Mouse (Mus musculus): ENCODE data around the gene Vmn2r78. TPM values are rescaled to one million over a fixed set of nuclear protein-coding genes. Genes with fewer than 3 reads are reported as not detected.
"Not testable (repeated sequence)": the region's sequence is repeated elsewhere in the genome, so short reads cannot be mapped to it uniquely, and the experiment has no call there.

Gene Vmn2r78
- not detected in 2 replicates for polyA plus RNA-seq (2015; fragmentation: Nextera tagmentation; extraction: Ambion mirVana)

- not testable (repeated sequence) for H3K27me3 ChIP-seq; H3K9me3 ChIP-seq; H3K27ac ChIP-seq; ATAC-seq (ENCODE audit: borderline replicate concordance, extremely low read depth, low FRiP score, low TSS enrichment); H3K36me3 ChIP-seq; H3K4me2 ChIP-seq; H3K9ac ChIP-seq; H3K4me1 ChIP-seq; H3K4me3 ChIP-seq
- 79% methylated on average over 2 of the region's 2 CpGs for WGBS
Observed at GRCm38 (mm10) chr7:86914794-86915193, at the start of gene Vmn2r78. Vmn2r78 (plus strand) TSS chr7:86915094.

- Histone ChIP-seq H3K4me1 (no peaks in the 10 kb centered on the region), H3K9me3 (no peaks in the 10 kb centered on the region), H3K27me3 (no peaks in the 10 kb centered on the region), H3K4me3 (no peak overlapping the region), H3K4me2 (no peak overlapping the region), H3K36me3 (no peaks in the 10 kb centered on the region), H3K9ac (no peak overlapping the region), H3K27ac (no peak overlapping the region)
- no peak for ATAC-seq (ENCODE audit: borderline replicate concordance, extremely low read depth, low FRiP score, low TSS enrichment)
- 75% methylated on average over 4 of the region's 4 CpGs for WGBS
Observed at GRCm38 (mm10) chr7:86889470-86890469, 25.1 kb upstream of the Vmn2r78 start.

DNA sequence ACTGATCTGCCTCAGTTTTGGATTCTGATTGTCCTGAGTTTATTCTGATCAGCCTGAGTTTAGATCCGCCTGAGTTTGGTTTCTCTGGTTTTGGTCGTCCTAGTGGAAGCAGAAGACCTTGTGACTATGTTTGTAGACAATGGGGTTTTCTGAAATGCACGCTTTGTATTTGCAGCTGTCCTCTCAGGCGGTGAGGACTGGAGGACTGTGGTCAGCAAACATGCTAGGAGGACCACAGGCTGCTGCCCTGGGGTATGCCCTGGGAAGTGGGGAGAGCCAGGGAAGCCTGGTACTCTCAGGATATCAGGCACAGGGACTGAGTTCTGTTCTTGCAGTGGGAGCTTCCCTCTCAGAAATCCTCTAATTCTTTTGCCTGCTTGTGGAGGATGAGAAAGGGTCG is 22.4 kb downstream of the Vmn2r78 start:
- no peak overlapping the region for H3K4me3 ChIP-seq
- no peak overlapping the region for H3K9ac ChIP-seq
- no peak overlapping the region for H3K27ac ChIP-seq
- H3K4me1 ChIP-seq = no peaks in the 10 kb centered on the region
- no peaks in the 10 kb centered on the region for H3K36me3 ChIP-seq
- no peak overlapping the region for H3K4me2 ChIP-seq
- H3K9me3 ChIP-seq = no peaks in the 10 kb centered on the region
- no peak for ATAC-seq (ENCODE audit: borderline replicate concordance, extremely low read depth, low FRiP score, low TSS enrichment)
- 72% methylated on average over 5 of the region's 5 CpGs for WGBS
- no peaks in the 10 kb centered on the region for H3K27me3 ChIP-seq

GRCm38 (mm10) chr7:86994700-86995099 is 79.8 kb downstream of the Vmn2r78 start:
- H3K27me3 ChIP-seq = no peaks in the 10 kb centered on the region
- no peak overlapping the region for H3K4me3 ChIP-seq
- H3K9ac ChIP-seq = no peak overlapping the region
- 30% methylated on average over 1 of the region's 1 CpGs for WGBS
- ATAC-seq (ENCODE audit: borderline replicate concordance, extremely low read depth, low FRiP score, low TSS enrichment) = no peak
- H3K4me1 ChIP-seq = no peaks in the 10 kb centered on the region
- H3K9me3 ChIP-seq = no peaks in the 10 kb centered on the region
- H3K4me2 ChIP-seq = no peak overlapping the region
- no peaks in the 10 kb centered on the region for H3K36me3 ChIP-seq
- H3K27ac ChIP-seq = no peak overlapping the region

GRCm38 (mm10) chr7:86995815-86996214 is 80.9 kb downstream of the Vmn2r78 start, which contains the start of gene Vmn2r79:
Vmn2r79 (plus strand) TSS chr7:86996115.
- not testable (repeated sequence) for ATAC-seq (ENCODE audit: borderline replicate concordance, extremely low read depth, low FRiP score, low TSS enrichment); H3K4me3 ChIP-seq
- whole genome bisulfite sequencing = 85% methylated on average over 1 of the region's 1 CpGs

More at GRCm38 (mm10) chr7:86995815-86996214, 80.9 kb downstream of the Vmn2r78 start, which contains the start of gene Vmn2r79:
- H3K9ac ChIP-seq, H3K9me3 ChIP-seq, H3K27ac ChIP-seq, H3K36me3 ChIP-seq, H3K27me3 ChIP-seq, H3K4me1 ChIP-seq, H3K4me2 ChIP-seq: not testable (repeated sequence)

Other genes starting within 250 kb of the Vmn2r78 start
- gene Olfr292, start 226.8 kb upstream of the Vmn2r78 start, polyA plus RNA-seq (2015; fragmentation: Nextera tagmentation; extraction: Ambion mirVana) = not detected in 2 replicates
- gene Folh1, start 139.2 kb upstream of the Vmn2r78 start, polyA plus RNA-seq (2015; fragmentation: Nextera tagmentation; extraction: Ambion mirVana) = 0.15 and 0.18 TPM in 2 replicates
- gene Vmn2r77, start 120.1 kb upstream of the Vmn2r78 start, polyA plus RNA-seq (2015; fragmentation: Nextera tagmentation; extraction: Ambion mirVana) = not detected in 2 replicates
- gene Vmn2r79, start 81.0 kb downstream of the Vmn2r78 start, polyA plus RNA-seq (2015; fragmentation: Nextera tagmentation; extraction: Ambion mirVana) = not detected in 2 replicates

Measured in lung, embryonic 15.5 days (tissue).